ENCODE assay signal across 12 mouse cellular contexts in genomic region chr11:95038818-95039655, GRCm38 (mm10). TPM values are rescaled to one million over a fixed set of nuclear protein-coding genes. Genes with fewer than 3 reads are reported as not detected.
DNase-seq lines count a peak whose midpoint lies in the region; ATAC-seq and TF ChIP-seq lines count a peak whose summit lies in the region.
"Had no signal": no experiment of that assay in that cellular context is flagged by ENCODE, and none has a peak within 500 bp of the region (broad histone marks: within the 10 kb centered on the region; RNA-seq: fewer than 3 reads in every experiment).

No protein-coding gene starts in this region.

- no peak overlapping the region for H3K4me3 ChIP-seq in lung, embryonic 14.5 days (ENCODE audit: low read depth, low read length)
- no peak overlapping the region for H3K4me3 ChIP-seq in intestine, postnatal 0 days (ENCODE audit: low read depth, low read length)
- no peak overlapping the region for H3K4me3 ChIP-seq in stomach, postnatal 0 days (ENCODE audit: low read depth, low read length)
- H3K4me3 ChIP-seq in forebrain, embryonic 12.5 days (replicated peaks), result no peak overlapping the region
- H3K4me3 ChIP-seq: heart, embryonic 12.5 days; lung, embryonic 15.5 days had no signal

- no peaks in the 10 kb centered on the region for H3K9me3 ChIP-seq in lung, embryonic 14.5 days (ENCODE audit: low read depth, low read length)
- no peaks in the 10 kb centered on the region for H3K9me3 ChIP-seq in intestine, postnatal 0 days (ENCODE audit: control insufficient read depth)
- H3K9me3 ChIP-seq in stomach, postnatal 0 days (ENCODE audit: control insufficient read depth, low read length), result no peaks in the 10 kb centered on the region
- no peaks in the 10 kb centered on the region for H3K9me3 ChIP-seq in forebrain, embryonic 12.5 days
- H3K9me3 ChIP-seq: heart, embryonic 12.5 days; lung, embryonic 15.5 days had no signal

- H3K27me3 ChIP-seq in lung, embryonic 14.5 days (ENCODE audit: insufficient read depth, low read length), result no peaks in the 10 kb centered on the region
- H3K27me3 ChIP-seq in intestine, postnatal 0 days (replicated peaks; ENCODE audit: control insufficient read depth, insufficient read depth, low read length), result no peaks in the 10 kb centered on the region
- H3K27me3 ChIP-seq in stomach, postnatal 0 days (ENCODE audit: control insufficient read depth, insufficient read depth, low read length), result no peaks in the 10 kb centered on the region
- peaks cover 8% of the 10 kb centered on the region; the same call in 1 of the 2 replicates for H3K27me3 ChIP-seq in forebrain, embryonic 12.5 days
- H3K27me3 ChIP-seq: lung, embryonic 15.5 days had no signal

- H3K36me3 ChIP-seq in lung, embryonic 14.5 days (ENCODE audit: insufficient read depth), result 0 out of 2 replicates have a peak, but pooled peaks cover 2% of the 10 kb centered on the region
- peaks cover 28% of the 10 kb centered on the region for H3K36me3 ChIP-seq in intestine, postnatal 0 days (ENCODE audit: control insufficient read depth, insufficient read depth)
- H3K36me3 ChIP-seq in stomach, postnatal 0 days (ENCODE audit: control insufficient read depth, insufficient read depth, low read length), result 0 out of 2 replicates have a peak, but pooled peaks cover 2% of the 10 kb centered on the region
- no peaks in the 10 kb centered on the region for H3K36me3 ChIP-seq in forebrain, embryonic 12.5 days (replicated peaks)

- H3K4me1 ChIP-seq in lung, embryonic 14.5 days (ENCODE audit: insufficient read depth), result peaks cover 7% of the 10 kb centered on the region; the same call in 1 of the 2 replicates
- peaks cover 6% of the 10 kb centered on the region for H3K4me1 ChIP-seq in intestine, postnatal 0 days (replicated peaks; ENCODE audit: control insufficient read depth, insufficient read depth, low read length)
- H3K4me1 ChIP-seq in stomach, postnatal 0 days (replicated peaks; ENCODE audit: control insufficient read depth, insufficient read depth), result peaks cover 3% of the 10 kb centered on the region
- H3K4me1 ChIP-seq in forebrain, embryonic 12.5 days, result peaks cover 20% of the 10 kb centered on the region

- no peak overlapping the region for H3K4me2 ChIP-seq in lung, embryonic 14.5 days
- H3K4me2 ChIP-seq in intestine, postnatal 0 days (replicated peaks; ENCODE audit: low read depth), result peak overlapping the region; percentile 35
- H3K4me2 ChIP-seq in stomach, postnatal 0 days (replicated peaks; ENCODE audit: low read depth), result no peak overlapping the region
- H3K4me2 ChIP-seq in forebrain, embryonic 12.5 days, result no peak overlapping the region

- peak; percentile 43 for DNase-seq in gastrocnemius, adult 18-20 months (ENCODE audit: low spot score)
- DNase-seq in gastrocnemius, postnatal 14 days, result no peak
- DNase-seq in lung, embryonic 14.5 days, result peak; percentile 20
- no peak for DNase-seq in lung, adult 18-20 months
- no peak for DNase-seq in stomach, postnatal 0 days (ENCODE audit: low spot score)
- DNase-seq in urinary bladder, postnatal 25 days (ENCODE audit: low spot score), result no peak
- DNase-seq: thymus, postnatal 4 days had no signal

- WGBS in lung, embryonic 14.5 days, result 76% methylated on average over 13 of the region's 13 CpGs
- 61% methylated on average over 13 of the region's 13 CpGs for WGBS in intestine, postnatal 0 days
- 77% methylated on average over 13 of the region's 13 CpGs for WGBS in stomach, postnatal 0 days
- whole genome bisulfite sequencing in forebrain, embryonic 12.5 days, result 82% methylated on average over 13 of the region's 13 CpGs

- TF ChIP-seq EP300 in stomach, postnatal 0 days (optimal IDR thresholded peaks at IDR 0.05), result no peak

- H3K27ac ChIP-seq in lung, embryonic 14.5 days (ENCODE audit: low read depth), result no peak overlapping the region
- H3K27ac ChIP-seq in intestine, postnatal 0 days (ENCODE audit: low read depth, low read length), result peak overlapping the region; percentile 94
- H3K27ac ChIP-seq in stomach, postnatal 0 days (replicated peaks), result peak overlapping the region; percentile 24; the same call in 1 of the 2 replicates
- no peak overlapping the region for H3K27ac ChIP-seq in forebrain, embryonic 12.5 days

- intact Hi-C loops in gastrocnemius, postnatal 14 days (cut with DNase I; ENCODE audit: low total_unique reads), result no loop called here

- ATAC-seq in lung, embryonic 14.5 days (ENCODE audit: insufficient read depth), result no peak
- ATAC-seq in intestine, postnatal 0 days, result 0 out of 2 replicates have a peak, but pooled peaks have one; percentile 9
- no peak for ATAC-seq in stomach, postnatal 0 days (ENCODE audit: low FRiP score, low TSS enrichment)
- no peak for ATAC-seq in forebrain, embryonic 12.5 days (ENCODE audit: low FRiP score)
- ATAC-seq: inflammation-experienced regulatory T-cells, adult 6 months had no signal

- no peak overlapping the region for H3K9ac ChIP-seq in lung, embryonic 14.5 days
- H3K9ac ChIP-seq in intestine, postnatal 0 days (ENCODE audit: low read depth, low read length), result no peak overlapping the region
- H3K9ac ChIP-seq in stomach, postnatal 0 days (ENCODE audit: low read length), result no peak overlapping the region
- no peak overlapping the region for H3K9ac ChIP-seq in forebrain, embryonic 12.5 days
- H3K9ac ChIP-seq: lung, embryonic 15.5 days had no signal

- TF ChIP-seq CTCF in lung, embryonic 14.5 days (IDR thresholded peaks at IDR 0.05; ENCODE audit: low read depth), result no peak
- TF ChIP-seq CTCF in intestine, postnatal 0 days (IDR thresholded peaks at IDR 0.05; ENCODE audit: low read depth), result no peak
- no peak for TF ChIP-seq CTCF in stomach, postnatal 0 days (IDR thresholded peaks at IDR 0.05; ENCODE audit: low read depth)

RNA-seq across cellular contexts. Expression of gene Pdk2, which starts 2.1 kb away (rescaled TPM):
- 100 to 1,000 TPM; 514 to 515 TPM for total RNA-seq in gastrocnemius, adult 18-20 months (2021)
- total RNA-seq in gastrocnemius, postnatal 14 days (2021), result 100 to 1,000 TPM; 330 to 344 TPM
- polyA plus RNA-seq in lung, embryonic 14.5 days (2014; fragmentation: Nextera tagmentation; extraction: Ambion mirVana), result 24.5 and 27.4 TPM in 2 replicates
- 53.2 and 57.4 TPM in 2 replicates for polyA plus RNA-seq in intestine, postnatal 0 days (2015; fragmentation: Nextera tagmentation; extraction: Ambion mirVana)
- 29.8 and 39.0 TPM in 2 replicates for polyA plus RNA-seq in stomach, postnatal 0 days (2015; fragmentation: Nextera tagmentation; extraction: Ambion mirVana)
- 17.3 and 19.4 TPM in 2 replicates for polyA plus RNA-seq in forebrain, embryonic 12.5 days (2016; fragmentation: Nextera tagmentation; extraction: Ambion mirVana)

RNA-seq across cellular contexts. Expression of gene Samd14, which starts 29.4 kb away (rescaled TPM):
- total RNA-seq in gastrocnemius, adult 18-20 months (2021), result under 1 TPM; 0.34 to 0.52 TPM
- total RNA-seq in gastrocnemius, postnatal 14 days (2021), result 1 to 10 TPM; 1.7 to 2.2 TPM
- 22.7 and 24.5 TPM in 2 replicates for polyA plus RNA-seq in lung, embryonic 14.5 days (2014; fragmentation: Nextera tagmentation; extraction: Ambion mirVana)
- polyA plus RNA-seq in intestine, postnatal 0 days (2015; fragmentation: Nextera tagmentation; extraction: Ambion mirVana), result 6.5 and 6.9 TPM in 2 replicates
- polyA plus RNA-seq in stomach, postnatal 0 days (2015; fragmentation: Nextera tagmentation; extraction: Ambion mirVana), result 6.7 and 7.2 TPM in 2 replicates
- polyA plus RNA-seq in forebrain, embryonic 12.5 days (2016; fragmentation: Nextera tagmentation; extraction: Ambion mirVana), result 80.5 and 86.7 TPM in 2 replicates

RNA-seq across cellular contexts. Expression of gene Itga3, which starts 37.6 kb away (rescaled TPM):
- 1 to 10 TPM; 4.7 to 5.0 TPM for total RNA-seq in gastrocnemius, adult 18-20 months (2021)
- 1 to 10 TPM; 3.5 to 4.0 TPM for total RNA-seq in gastrocnemius, postnatal 14 days (2021)
- polyA plus RNA-seq in lung, embryonic 14.5 days (2014; fragmentation: Nextera tagmentation; extraction: Ambion mirVana), result 27.1 and 28.4 TPM in 2 replicates
- polyA plus RNA-seq in intestine, postnatal 0 days (2015; fragmentation: Nextera tagmentation; extraction: Ambion mirVana), result 51.3 and 57.9 TPM in 2 replicates
- 15.6 and 17.0 TPM in 2 replicates for polyA plus RNA-seq in stomach, postnatal 0 days (2015; fragmentation: Nextera tagmentation; extraction: Ambion mirVana)
- 3.8 and 5.2 TPM in 2 replicates for polyA plus RNA-seq in forebrain, embryonic 12.5 days (2016; fragmentation: Nextera tagmentation; extraction: Ambion mirVana)

RNA-seq across cellular contexts. Expression of gene Ppp1r9b, which starts 48.2 kb away (rescaled TPM):
- total RNA-seq in gastrocnemius, adult 18-20 months (2021), result 10 to 100 TPM; 16.1 to 24.5 TPM
- 10 to 100 TPM; 38.7 to 38.8 TPM for total RNA-seq in gastrocnemius, postnatal 14 days (2021)
- 13.0 and 14.3 TPM in 2 replicates for polyA plus RNA-seq in lung, embryonic 14.5 days (2014; fragmentation: Nextera tagmentation; extraction: Ambion mirVana)
- 6.3 and 7.1 TPM in 2 replicates for polyA plus RNA-seq in intestine, postnatal 0 days (2015; fragmentation: Nextera tagmentation; extraction: Ambion mirVana)
- 4.9 and 5.4 TPM in 2 replicates for polyA plus RNA-seq in stomach, postnatal 0 days (2015; fragmentation: Nextera tagmentation; extraction: Ambion mirVana)
- polyA plus RNA-seq in forebrain, embryonic 12.5 days (2016; fragmentation: Nextera tagmentation; extraction: Ambion mirVana), result 16.6 and 17.7 TPM in 2 replicates

Comparison
In these comparisons a context has a peak if more than half of its experiments do, and no peak if none do; other contexts are left out.
1. DNase-seq: peak in gastrocnemius, adult 18-20 months (single experiment) and lung, embryonic 14.5 days (single experiment); none in gastrocnemius, postnatal 14 days (single experiment), lung, adult 18-20 months (0 of 2), stomach, postnatal 0 days (single experiment) and urinary bladder, postnatal 25 days (single experiment).
2. H3K27ac ChIP-seq: peak in intestine, postnatal 0 days (single experiment) and stomach, postnatal 0 days (single experiment); none in lung, embryonic 14.5 days (single experiment) and forebrain, embryonic 12.5 days (single experiment).